Mouse (Mus musculus) central nervous system, embryonic 18 days (tissue): ENCODE results near the gene Ybx3. TPM values are rescaled to one million over a fixed set of nuclear protein-coding genes. Genes with fewer than 3 reads are reported as not detected.

Experiments
- polyA plus RNA-seq: library from polyadenylated mRNA; depleted of rRNA; stranded (reverse); fragments of >200 nt; gene quantifications from 2 replicates; pipeline ENCODE4 v1.2.3, GENCODE M21; 2012; rRNA removed

The Ybx3 gene
- polyA plus RNA-seq: 122 and 125 TPM in 2 replicates

DNA sequence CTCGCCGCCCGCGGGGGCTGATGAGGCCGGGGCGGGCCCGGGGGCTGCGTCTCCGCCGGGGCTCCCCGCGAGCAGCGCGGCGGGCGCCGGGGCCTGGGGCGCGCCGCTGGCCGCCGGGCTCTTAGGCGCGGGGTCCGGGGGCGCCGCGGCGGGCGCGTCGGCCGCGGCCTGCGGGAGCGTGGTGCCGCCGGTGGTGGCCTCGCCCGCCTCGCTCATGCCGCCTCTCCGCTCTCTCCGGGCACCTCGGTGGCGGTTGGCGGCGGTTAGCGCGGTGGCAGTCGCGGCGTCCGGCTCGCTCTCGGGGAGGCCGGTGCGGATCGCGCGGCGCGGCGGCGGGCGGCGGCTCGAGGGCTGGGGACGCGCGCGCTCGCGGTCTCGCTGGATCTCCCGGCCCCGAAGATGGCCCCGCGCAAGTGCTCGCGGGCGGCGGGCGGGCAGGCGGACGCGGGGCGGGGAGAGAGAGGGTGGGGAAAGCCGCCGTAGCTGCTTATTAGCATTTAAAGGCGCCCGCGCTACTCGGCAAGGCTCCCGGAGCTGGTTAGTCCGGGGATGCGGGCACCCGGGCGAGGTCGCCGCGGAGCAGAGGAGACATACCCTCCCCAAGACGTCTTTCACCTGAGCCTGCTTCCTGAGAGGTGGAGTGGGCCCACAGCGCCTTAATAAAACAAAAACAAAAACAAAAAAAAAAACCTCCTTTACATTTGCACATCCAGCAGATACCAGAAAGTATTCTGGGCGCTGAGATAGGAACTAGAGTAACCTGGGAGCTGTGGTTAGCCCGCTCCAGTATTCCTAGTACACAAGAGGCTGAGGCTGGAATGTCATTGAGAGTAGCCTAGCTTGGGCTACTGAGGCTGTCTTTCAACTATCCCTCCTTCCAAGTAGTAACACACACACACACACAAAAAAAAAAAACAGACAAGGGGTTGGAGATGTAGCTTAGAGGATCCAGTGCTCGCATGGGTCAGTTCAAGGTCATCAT lies at the start of gene Ybx3:
Gene Ybx3 (minus strand): TSS at position 437 of the 982 bp plus-strand sequence.

DNA sequence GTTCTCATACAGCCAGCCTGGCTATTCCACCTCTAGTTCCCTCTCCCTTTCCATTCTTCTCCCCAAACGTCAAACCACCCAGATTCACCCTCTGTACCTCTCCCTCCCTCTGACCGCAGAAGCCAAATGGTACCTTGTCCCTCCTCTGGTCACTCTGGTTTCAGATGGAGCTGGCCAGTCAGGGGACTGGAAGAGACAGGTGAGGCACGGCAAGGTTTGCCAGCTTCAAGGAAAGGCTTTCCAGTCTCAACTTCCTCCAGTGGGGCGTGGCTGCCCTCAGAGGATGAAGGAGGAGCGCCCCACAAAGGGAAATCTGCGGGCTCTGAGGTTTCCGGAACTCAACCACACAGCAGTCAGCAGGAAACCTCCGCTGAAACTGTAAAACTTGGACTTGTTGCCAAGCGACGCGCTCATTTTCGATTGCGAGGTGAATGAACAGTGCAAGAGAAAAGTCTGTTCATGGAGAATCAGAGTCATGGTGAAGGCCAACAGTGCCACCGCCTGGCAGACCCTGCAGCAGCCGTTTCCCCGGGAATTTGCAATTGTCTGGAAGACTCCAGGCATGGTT lies 34.8 kb downstream of the Ybx3 start, which contains the start of gene Styk1:
Gene Styk1 (minus strand): TSS at position 246 of the 568 bp plus-strand sequence.

Other genes with a start within 250 kb of the Ybx3 start
- 0.23 and 0.30 TPM in 2 replicates for gene Klra2, start 141.1 kb downstream of the Ybx3 start, polyA plus RNA-seq
- 27.9 and 30.8 TPM in 2 replicates for gene Magohb, start 95.2 kb downstream of the Ybx3 start, polyA plus RNA-seq
- 5.1 and 5.7 TPM in 2 replicates for gene Styk1, start 34.9 kb downstream of the Ybx3 start, polyA plus RNA-seq
- gene 5430401F13Rik, start 97.9 kb upstream of the Ybx3 start, polyA plus RNA-seq: not detected in 2 replicates
- gene Gm6619, start 97.9 kb upstream of the Ybx3 start, polyA plus RNA-seq: not detected in 2 replicates
- gene Tas2r130, start 242.4 kb upstream of the Ybx3 start, polyA plus RNA-seq: not detected in 2 replicates